Mouse (Mus musculus) neutrophil, adult 59 days (primary cell): ENCODE measurements around the gene Prcc. TPM values are rescaled to one million over a fixed set of nuclear protein-coding genes. Genes with fewer than 3 reads are reported as not detected.

Source experiments
- total RNA-seq, 2 experiments: library from RNA; stranded (reverse); gene quantifications; 1 replicate in 1 of 2; 2 replicates in 1 of 2; pipeline ENCODE4 v1.2.4; 2023

Prcc gene
- 10 to 100 TPM; 26.6 to 27.9 TPM for total RNA-seq

GRCm38 (mm10) chr3:87885281-87886003 lies at the start of gene Prcc:
Gene Prcc, minus strand, starts transcription at chr3:87885608.

GRCm38 (mm10) chr3:87930078-87930795 lies 44.8 kb upstream of the Prcc start, which contains the start of the genes Isg20l2 and Rrnad1:
Gene Isg20l2, plus strand, starts transcription at chr3:87930314.
Gene Rrnad1, minus strand, starts transcription at chr3:87930717.

DNA sequence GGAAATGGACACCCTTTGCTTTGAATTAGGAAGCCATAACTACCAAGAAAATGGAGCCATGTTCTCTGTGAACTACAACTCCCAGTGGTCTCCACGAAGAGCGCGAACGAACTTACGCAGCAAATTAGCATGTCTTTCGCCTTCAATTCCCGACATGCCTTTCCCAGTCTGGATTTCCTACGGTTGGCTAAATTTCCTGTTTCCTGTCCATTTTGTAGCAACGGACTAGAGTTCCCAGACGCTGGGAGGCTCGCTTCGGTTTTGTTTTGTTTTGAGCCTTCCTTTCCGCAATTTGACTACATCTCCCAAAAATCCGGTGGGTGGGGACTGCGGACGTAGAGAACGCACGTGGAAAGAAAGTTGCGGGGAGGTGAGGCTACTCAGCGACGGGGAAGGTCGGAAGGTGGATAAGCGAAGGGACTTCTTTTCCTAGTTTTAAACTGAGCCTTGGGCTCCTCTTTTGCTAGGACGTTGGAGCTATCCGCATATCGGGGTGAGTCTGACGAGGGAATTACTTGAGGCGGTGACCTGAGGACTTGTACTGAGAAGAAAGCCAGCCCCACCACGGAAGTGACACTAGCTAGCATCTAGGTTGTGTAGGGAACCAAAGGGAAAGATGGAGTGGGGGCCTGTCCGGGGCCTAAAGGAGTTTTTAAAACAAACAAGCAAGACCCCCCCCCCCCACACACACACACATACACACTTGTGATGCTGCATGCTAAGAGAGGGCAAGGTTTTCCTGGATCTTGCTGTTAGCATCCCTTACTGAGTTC lies 34.1 kb upstream of the Prcc start, which contains the start of gene Mrpl24:
TSS of gene Mrpl24 (plus strand) at position 171 of the 773 bp plus-strand sequence.

DNA sequence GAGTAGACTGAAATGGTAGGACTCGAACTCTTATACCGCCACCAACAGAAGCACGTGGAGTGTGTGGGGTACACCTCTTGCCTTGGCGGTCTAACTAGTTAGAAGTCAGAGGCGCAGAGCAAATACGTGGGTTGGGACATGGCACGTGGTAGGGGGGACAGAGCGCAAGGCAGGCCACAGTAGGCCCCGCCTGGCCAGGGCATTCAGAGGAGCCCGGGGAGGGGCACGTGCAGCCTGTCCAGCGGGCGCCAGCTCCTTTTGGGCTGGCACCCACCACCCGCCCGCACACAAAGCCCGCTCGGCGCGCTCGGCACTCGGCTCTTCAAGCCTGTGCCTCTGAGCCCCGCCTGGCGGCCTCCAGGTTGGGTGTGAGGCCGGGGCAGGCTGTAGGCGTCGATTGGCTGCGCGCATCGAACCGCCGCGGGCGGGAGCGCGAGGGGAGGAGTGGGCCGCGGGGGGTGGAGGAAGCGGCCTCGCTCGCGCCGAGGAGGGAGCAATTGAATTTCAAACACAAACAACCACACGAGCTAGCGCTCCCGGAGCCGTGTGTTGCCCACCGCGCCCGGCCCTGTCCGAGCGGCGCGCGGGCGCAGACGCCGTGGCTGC lies 20.6 kb upstream of the Prcc start, which contains the start of gene Hdgf:
TSS of gene Hdgf (plus strand) at position 442 of the 606 bp plus-strand sequence.

DNA sequence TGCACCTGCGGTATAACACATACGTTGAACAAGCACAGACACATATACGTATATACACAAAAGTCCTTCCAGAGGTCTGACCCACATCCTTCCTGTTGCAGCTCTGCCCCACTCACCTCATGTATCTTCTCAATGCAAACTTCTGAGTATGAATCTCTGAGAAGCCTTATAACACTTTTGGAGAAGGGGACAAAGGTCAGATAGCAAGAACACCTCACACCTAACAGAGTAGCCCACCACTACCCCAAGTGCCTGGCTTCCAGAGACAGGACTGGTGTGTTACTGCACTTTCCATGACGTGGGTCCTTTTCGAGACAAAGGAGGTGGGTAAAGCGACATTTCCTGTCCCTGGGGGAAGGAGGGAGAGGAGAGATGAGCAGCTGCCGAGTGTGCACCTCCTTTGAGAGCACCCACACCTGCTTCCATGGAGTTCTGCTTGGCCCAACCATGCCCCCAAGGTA lies 38.7 kb downstream of the Prcc start, which contains the start of gene Sh2d2a:
TSS of gene Sh2d2a (plus strand) at position 106 of the 461 bp plus-strand sequence.

DNA sequence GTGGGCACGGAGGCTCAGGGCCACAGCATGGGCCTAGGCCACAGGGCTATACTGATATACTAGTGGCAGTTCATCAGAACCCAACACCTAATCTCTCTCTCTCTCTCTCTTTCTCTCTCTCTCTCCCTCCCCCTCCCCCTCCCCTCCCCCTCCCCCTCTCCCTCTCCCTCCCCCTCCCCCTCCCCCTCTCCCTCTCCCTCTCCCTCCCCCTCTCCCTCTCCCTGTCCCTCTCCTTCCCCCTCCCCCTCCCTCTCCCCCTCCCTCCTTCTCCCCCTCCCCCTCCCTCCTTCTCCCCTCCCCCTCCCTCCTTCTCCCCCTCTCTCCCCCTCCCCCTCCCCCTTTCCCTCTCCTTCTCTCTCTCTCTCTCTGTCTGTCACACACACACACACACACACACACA lies 61.2 kb downstream of the Prcc start, which contains the start of gene Pear1:
TSS of gene Pear1 (minus strand) at position 101 of the 400 bp plus-strand sequence.

Other genes starting within 250 kb of the Prcc start
- under 1 TPM; 0.29 to 0.69 TPM for gene Lrrc71, start 137.0 kb downstream of the Prcc start, total RNA-seq
- gene Ntrk1, start 90.4 kb downstream of the Prcc start, total RNA-seq = not detected
- gene Insrr, start 88.7 kb downstream of the Prcc start, total RNA-seq = not detected
- gene Pear1, start 61.3 kb downstream of the Prcc start, total RNA-seq = 1 to 10 TPM in 1 of 2 experiments, under 1 TPM in 1; 0.95 to 1.1 TPM
- 1 to 10 TPM; 1.2 TPM for gene Sh2d2a, start 38.9 kb downstream of the Prcc start, total RNA-seq
- gene Hdgf, start 20.7 kb upstream of the Prcc start, total RNA-seq = 100 to 1,000 TPM; 113 to 114 TPM
- 10 to 100 TPM; 70.6 to 84.0 TPM for gene Mrpl24, start 33.9 kb upstream of the Prcc start, total RNA-seq
- 10 to 100 TPM; 21.3 to 25.8 TPM for gene Isg20l2, start 44.7 kb upstream of the Prcc start, total RNA-seq
- 10 to 100 TPM; 12.3 to 14.4 TPM for gene Rrnad1, start 45.1 kb upstream of the Prcc start, total RNA-seq
- under 1 TPM in 1 of 2 experiments, not detected in 1; 0.73 TPM for gene Crabp2, start 63.1 kb upstream of the Prcc start, total RNA-seq
- not detected for gene Nes, start 85.5 kb upstream of the Prcc start, total RNA-seq
- gene Bcan, start 114.6 kb upstream of the Prcc start, total RNA-seq = not detected
- not detected for gene Hapln2, start 142.0 kb upstream of the Prcc start, total RNA-seq
- gene Gpatch4, start 157.5 kb upstream of the Prcc start, total RNA-seq = 1 to 10 TPM; 4.8 to 4.9 TPM
- gene Naxe, start 172.9 kb upstream of the Prcc start, total RNA-seq = 10 to 100 TPM; 23.6 to 27.3 TPM
- gene Ttc24, start 192.7 kb upstream of the Prcc start, total RNA-seq = not detected
- gene Iqgap3, start 196.4 kb upstream of the Prcc start, total RNA-seq = 10 to 100 TPM; 31.6 to 33.7 TPM